Mouse (Mus musculus): ENCODE measurements around the gene Celsr1. TPM values are rescaled to one million over a fixed set of nuclear protein-coding genes. Genes with fewer than 3 reads are reported as not detected.

Celsr1 gene
- polyA plus RNA-seq, 1 experiment: 0.16 TPM

DNA sequence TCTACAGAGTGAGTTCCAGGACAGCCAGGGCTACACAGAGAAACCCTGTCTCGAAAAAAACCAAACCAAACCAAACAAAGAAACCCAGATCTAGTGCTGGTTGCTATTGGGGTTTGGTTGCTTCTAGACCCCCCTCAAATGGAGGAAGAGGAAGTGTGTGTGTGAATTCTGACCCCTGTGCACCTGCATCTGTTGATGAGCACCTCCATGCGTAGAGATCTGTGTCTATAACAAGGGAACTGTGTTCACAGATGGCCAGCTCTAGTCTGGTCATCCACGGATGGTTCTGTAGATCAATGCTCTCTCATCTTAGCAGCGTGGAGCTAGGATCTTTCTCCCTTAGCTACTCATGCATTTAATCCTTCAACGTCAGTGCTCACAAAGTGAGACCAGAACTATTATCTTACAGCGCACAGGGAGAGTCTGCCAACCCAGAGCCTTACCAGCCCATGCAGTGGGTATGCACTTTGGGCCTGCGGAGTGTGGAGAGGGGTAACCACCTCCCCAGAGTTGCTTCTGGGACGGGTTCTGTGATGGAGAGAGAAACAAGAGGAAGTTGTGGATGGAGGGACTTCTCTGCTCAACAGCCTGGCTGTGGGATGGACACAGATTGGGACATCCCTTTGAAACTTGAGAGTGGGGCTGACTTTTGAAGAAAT lies 30.7 kb upstream of the Celsr1 start:
- H3K79me2 ChIP-seq (ENCODE audit: control insufficient read depth, insufficient read depth): peaks cover 100% of the 10 kb centered on the region
- H3ac ChIP-seq (ENCODE audit: control insufficient read depth, insufficient read length, low read depth): no peak overlapping the region
- TF ChIP-seq CTCF (IDR thresholded peaks at IDR 0.05; ENCODE audit: control insufficient read depth, insufficient read depth, insufficient read length) (no peak), USF1 (IDR thresholded peaks at IDR 0.05; ENCODE audit: low read depth) (no peak), MAX (IDR thresholded peaks at IDR 0.05) (no peak), FOSL1 (IDR thresholded peaks at IDR 0.05; ENCODE audit: insufficient read depth, low read length, poor library complexity, severe bottlenecking) (no peak), MYOD1 (IDR thresholded peaks at IDR 0.05; ENCODE audit: control insufficient read depth, insufficient read length, low read depth) (no peak), MYOG (IDR thresholded peaks at IDR 0.05; ENCODE audit: control insufficient read depth, extremely low read depth, insufficient read length) (no peak), CEBPB (IDR thresholded peaks at IDR 0.05; ENCODE audit: low read depth) (no peak)
- no peak overlapping the region for H3K4me3 ChIP-seq (ENCODE audit: insufficient read depth, poor library complexity, severe bottlenecking)
- H3K79me3 ChIP-seq (ENCODE audit: low read depth): peaks cover 86% of the 10 kb centered on the region
- H3K36me3 ChIP-seq (ENCODE audit: control insufficient read depth, insufficient read depth): peaks cover 28% of the 10 kb centered on the region
- no peaks in the 10 kb centered on the region for H3K27me3 ChIP-seq (ENCODE audit: control insufficient read depth, insufficient read depth, insufficient read length)

DNA sequence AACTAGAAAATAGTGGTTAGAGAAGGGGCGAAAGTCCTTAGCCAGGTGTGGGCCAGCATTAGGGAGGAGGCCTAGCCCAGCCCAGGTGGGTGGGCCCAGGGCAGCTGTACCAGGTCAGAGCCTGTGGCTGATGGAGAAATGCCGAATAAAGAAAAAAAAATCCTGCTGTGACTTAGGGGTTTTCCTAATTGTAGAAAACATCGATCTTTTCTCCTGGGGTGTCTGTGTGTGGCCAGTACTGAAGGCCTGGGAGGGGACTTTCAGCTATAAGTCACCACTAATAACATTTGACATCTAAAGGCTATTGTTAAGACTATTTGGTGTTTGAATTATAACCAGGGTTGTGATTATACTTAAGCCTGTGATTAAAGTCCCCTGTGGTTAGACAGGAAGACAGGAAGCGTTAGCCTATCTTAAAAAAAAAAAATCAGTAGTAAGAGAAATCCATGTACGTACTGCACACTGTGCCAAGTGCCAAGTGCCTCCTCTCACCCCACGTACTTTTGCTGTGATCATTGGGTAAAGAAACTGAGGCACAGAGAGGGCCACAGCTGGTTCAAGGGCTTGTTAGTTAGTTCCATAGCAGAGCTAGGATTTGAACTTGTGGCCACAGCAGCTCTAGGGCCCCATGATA lies 28.4 kb upstream of the Celsr1 start:
- H3ac ChIP-seq (ENCODE audit: control insufficient read depth, insufficient read length, low read depth): no peak overlapping the region
- no peaks in the 10 kb centered on the region for H3K27me3 ChIP-seq (ENCODE audit: control insufficient read depth, insufficient read depth, insufficient read length)
- peaks cover 21% of the 10 kb centered on the region for H3K36me3 ChIP-seq (ENCODE audit: control insufficient read depth, insufficient read depth)
- TF ChIP-seq CEBPB (IDR thresholded peaks at IDR 0.05; ENCODE audit: low read depth) (no peak), USF1 (IDR thresholded peaks at IDR 0.05; ENCODE audit: low read depth) (no peak), MYOD1 (IDR thresholded peaks at IDR 0.05; ENCODE audit: control insufficient read depth, insufficient read length, low read depth) (no peak), CTCF (IDR thresholded peaks at IDR 0.05; ENCODE audit: control insufficient read depth, insufficient read depth, insufficient read length) (no peak), MYOG (IDR thresholded peaks at IDR 0.05; ENCODE audit: control insufficient read depth, extremely low read depth, insufficient read length) (no peak), FOSL1 (IDR thresholded peaks at IDR 0.05; ENCODE audit: insufficient read depth, low read length, poor library complexity, severe bottlenecking) (no peak), MAX (IDR thresholded peaks at IDR 0.05) (no peak)
- H3K4me3 ChIP-seq (ENCODE audit: insufficient read depth, poor library complexity, severe bottlenecking): no peak overlapping the region
- peaks cover 89% of the 10 kb centered on the region for H3K79me2 ChIP-seq (ENCODE audit: control insufficient read depth, insufficient read depth)
- peaks cover 75% of the 10 kb centered on the region for H3K79me3 ChIP-seq (ENCODE audit: low read depth)

DNA sequence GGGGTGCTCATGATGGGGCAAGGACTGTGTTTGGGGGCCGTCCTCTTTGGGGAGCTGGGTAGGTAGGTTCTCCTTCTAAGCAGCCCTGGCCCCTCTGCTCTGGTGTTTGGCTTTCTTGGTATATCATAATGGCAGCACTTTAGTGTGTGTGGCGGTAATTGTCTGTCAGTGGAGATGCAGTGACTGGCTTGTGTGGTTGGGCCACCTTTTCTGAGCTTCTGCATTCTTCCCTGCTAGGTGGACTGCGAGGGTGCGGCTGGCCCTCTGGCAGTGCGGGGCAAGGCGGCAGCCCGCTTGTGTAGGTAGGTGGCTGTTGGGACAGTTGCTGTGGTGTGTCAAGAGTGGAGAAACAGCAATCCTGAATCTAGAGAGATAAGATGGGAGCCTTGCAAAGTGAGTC lies 27.6 kb upstream of the Celsr1 start:
- Histone ChIP-seq H3K79me2 (ENCODE audit: control insufficient read depth, insufficient read depth) (peaks cover 81% of the 10 kb centered on the region), H3K79me3 (ENCODE audit: low read depth) (peaks cover 73% of the 10 kb centered on the region), H3ac (ENCODE audit: control insufficient read depth, insufficient read length, low read depth) (no peak overlapping the region), H3K36me3 (ENCODE audit: control insufficient read depth, insufficient read depth) (peaks cover 21% of the 10 kb centered on the region), H3K27me3 (ENCODE audit: control insufficient read depth, insufficient read depth, insufficient read length) (no peaks in the 10 kb centered on the region), H3K4me3 (ENCODE audit: insufficient read depth, poor library complexity, severe bottlenecking) (no peak overlapping the region)
- TF ChIP-seq CEBPB (IDR thresholded peaks at IDR 0.05; ENCODE audit: low read depth): no peak
- no peak for TF ChIP-seq FOSL1 (IDR thresholded peaks at IDR 0.05; ENCODE audit: insufficient read depth, low read length, poor library complexity, severe bottlenecking)
- TF ChIP-seq CTCF (IDR thresholded peaks at IDR 0.05; ENCODE audit: control insufficient read depth, insufficient read depth, insufficient read length): no peak
- TF ChIP-seq MAX (IDR thresholded peaks at IDR 0.05): no peak
- TF ChIP-seq USF1 (IDR thresholded peaks at IDR 0.05; ENCODE audit: low read depth): no peak
- TF ChIP-seq MYOD1 (IDR thresholded peaks at IDR 0.05; ENCODE audit: control insufficient read depth, insufficient read length, low read depth): no peak
- no peak for TF ChIP-seq MYOG (IDR thresholded peaks at IDR 0.05; ENCODE audit: control insufficient read depth, extremely low read depth, insufficient read length)

- TF ChIP-seq MYOG (IDR thresholded peaks at IDR 0.05; ENCODE audit: control insufficient read depth, extremely low read depth, insufficient read length): no peak
- Histone ChIP-seq H3K4me3 (ENCODE audit: insufficient read depth, poor library complexity, severe bottlenecking) (no peak overlapping the region), H3ac (ENCODE audit: control insufficient read depth, insufficient read length, low read depth) (no peak overlapping the region), H3K36me3 (ENCODE audit: control insufficient read depth, insufficient read depth) (peaks cover 15% of the 10 kb centered on the region), H3K79me3 (ENCODE audit: low read depth) (peaks cover 67% of the 10 kb centered on the region), H3K79me2 (ENCODE audit: control insufficient read depth, insufficient read depth) (peaks cover 75% of the 10 kb centered on the region), H3K27me3 (ENCODE audit: control insufficient read depth, insufficient read depth, insufficient read length) (no peaks in the 10 kb centered on the region)
Observed at GRCm38 (mm10) chr15:86060581-86060980, 27.0 kb upstream of the Celsr1 start.

DNA sequence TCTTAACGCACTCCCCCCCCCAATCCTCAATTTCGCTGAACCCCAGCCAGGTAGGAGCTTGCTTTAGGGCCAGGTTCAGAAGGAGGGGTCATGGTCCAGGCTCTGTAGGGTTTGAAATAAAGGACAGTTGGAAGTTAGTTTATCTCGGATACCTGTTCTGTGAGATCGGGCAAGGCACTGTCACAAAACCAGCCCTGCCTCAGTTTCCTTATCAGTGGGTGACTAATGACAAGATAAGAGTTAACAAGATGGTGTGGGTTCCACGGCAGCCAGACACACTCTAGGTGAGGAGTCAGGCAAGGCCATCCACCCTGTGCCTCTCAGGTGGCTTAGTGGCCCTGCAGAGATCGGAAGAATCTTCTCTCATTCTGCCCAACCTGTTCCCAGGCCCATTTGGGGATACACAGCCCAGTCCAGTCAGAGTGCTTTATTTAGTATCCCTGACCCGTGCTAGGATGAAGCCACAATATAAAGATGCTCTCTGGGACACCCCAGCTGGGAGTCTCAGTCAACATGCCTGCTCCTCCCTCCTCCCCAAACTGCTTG lies 26.3 kb upstream of the Celsr1 start:
- Histone ChIP-seq H3K36me3 (ENCODE audit: control insufficient read depth, insufficient read depth) (peaks cover 15% of the 10 kb centered on the region), H3K27me3 (ENCODE audit: control insufficient read depth, insufficient read depth, insufficient read length) (no peaks in the 10 kb centered on the region), H3K4me3 (ENCODE audit: insufficient read depth, poor library complexity, severe bottlenecking) (peak overlapping the region; percentile 84), H3K79me3 (ENCODE audit: low read depth) (peaks cover 61% of the 10 kb centered on the region), H3ac (ENCODE audit: control insufficient read depth, insufficient read length, low read depth) (no peak overlapping the region), H3K79me2 (ENCODE audit: control insufficient read depth, insufficient read depth) (peaks cover 68% of the 10 kb centered on the region)
- TF ChIP-seq USF1 (IDR thresholded peaks at IDR 0.05; ENCODE audit: low read depth): no peak
- TF ChIP-seq CTCF (IDR thresholded peaks at IDR 0.05; ENCODE audit: control insufficient read depth, insufficient read depth, insufficient read length): no peak
- no peak for TF ChIP-seq MAX (IDR thresholded peaks at IDR 0.05)
- no peak for TF ChIP-seq MYOD1 (IDR thresholded peaks at IDR 0.05; ENCODE audit: control insufficient read depth, insufficient read length, low read depth)
- no peak for TF ChIP-seq FOSL1 (IDR thresholded peaks at IDR 0.05; ENCODE audit: insufficient read depth, low read length, poor library complexity, severe bottlenecking)
- no peak for TF ChIP-seq CEBPB (IDR thresholded peaks at IDR 0.05; ENCODE audit: low read depth)
- no peak for TF ChIP-seq MYOG (IDR thresholded peaks at IDR 0.05; ENCODE audit: control insufficient read depth, extremely low read depth, insufficient read length)

Measured in C2C12 (cell line).